Mouse (Mus musculus): ENCODE measurements around the gene Frrs1l. TPM values are rescaled to one million over a fixed set of nuclear protein-coding genes. Genes with fewer than 3 reads are reported as not detected.
A peak's percentile ranks its signal among the peaks of the same experiment; 100 is the strongest.

Frrs1l gene
- polyA plus RNA-seq (2014; fragmentation: Nextera tagmentation; extraction: Ambion mirVana), result 0.09 and 0.33 TPM in 2 replicates

GRCm38 (mm10) chr4:56990215-56990584, at the start of gene Frrs1l:
TSS of gene Frrs1l (minus strand) at chr4:56990391.
- Histone ChIP-seq H3K4me1 (replicated peaks; ENCODE audit: control insufficient read depth, insufficient read depth, low read length) (peaks cover 3% of the 10 kb centered on the region; the same call in 1 of the 2 replicates), H3K4me3 (ENCODE audit: low read depth, low read length) (peak within 1 kb of the TSS; percentile 55), H3K27me3 (replicated peaks; ENCODE audit: control insufficient read depth, insufficient read depth, low read length) (peaks cover 45% of the 10 kb centered on the region), H3K9ac (ENCODE audit: low read depth, low read length) (no peak within 1 kb of the TSS), H3K4me2 (peak within 1 kb of the TSS; percentile 85), H3K9me3 (ENCODE audit: control insufficient read depth, low read length) (no peaks in the 10 kb centered on the region), H3K36me3 (ENCODE audit: control insufficient read depth, insufficient read depth, low read length) (no peaks in the 10 kb centered on the region), H3K27ac (ENCODE audit: low read depth, low read length) (no peak within 1 kb of the TSS)
- 1% methylated on average over 43 of the region's 44 CpGs for WGBS
- no peak for ATAC-seq (replicated peaks; ENCODE audit: low FRiP score)
- no peak for DNase-seq (ENCODE audit: low spot score)

DNA sequence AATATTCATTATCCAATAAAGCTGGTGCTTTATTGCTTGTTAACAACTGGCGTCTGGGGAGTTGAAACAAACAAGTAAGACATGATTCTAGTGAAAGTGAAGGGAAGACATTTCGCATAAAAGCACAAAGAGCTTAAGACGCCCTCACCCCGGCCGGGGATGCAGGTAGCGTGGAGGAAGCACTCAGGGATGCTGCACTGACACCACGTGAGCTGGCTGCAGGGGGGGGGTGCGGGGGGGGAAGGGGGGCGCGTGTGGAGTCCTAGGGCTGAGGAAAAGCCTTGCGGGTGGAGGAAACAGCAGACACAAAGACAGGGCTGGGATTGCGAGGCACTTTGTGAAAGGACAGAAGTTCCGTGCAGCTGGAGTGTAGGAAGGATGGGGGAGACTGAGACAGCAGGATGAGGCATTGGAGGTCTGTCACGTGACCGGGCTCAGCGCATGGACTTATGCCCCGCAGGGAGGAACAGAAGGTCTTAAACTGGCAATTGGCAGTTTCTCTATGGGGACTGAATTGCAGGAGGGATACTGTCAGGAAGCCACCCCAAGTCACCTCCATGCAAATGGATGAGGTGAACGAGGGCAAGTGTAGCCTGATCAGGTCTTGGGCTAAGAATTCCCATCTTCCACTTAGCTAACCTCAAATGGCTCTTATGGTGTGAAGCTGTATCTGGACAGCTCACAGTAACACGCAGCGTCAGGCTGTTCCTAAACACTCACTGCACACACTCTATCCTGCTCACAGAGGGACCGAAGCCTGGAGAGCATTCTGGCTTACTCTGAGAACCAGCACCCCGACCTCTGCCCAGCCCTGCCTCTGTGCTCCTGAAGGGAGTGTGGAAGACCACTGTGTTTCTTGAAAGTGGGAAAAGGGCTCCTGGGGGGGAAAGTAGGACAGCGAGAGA, 49.2 kb upstream of the Frrs1l start:
- no peaks in the 10 kb centered on the region for H3K9me3 ChIP-seq (ENCODE audit: control insufficient read depth, low read length)
- peak overlapping the region; percentile 36 for H3K4me2 ChIP-seq
- H3K4me3 ChIP-seq (ENCODE audit: low read depth, low read length), result no peak overlapping the region
- H3K36me3 ChIP-seq (ENCODE audit: control insufficient read depth, insufficient read depth, low read length), result no peaks in the 10 kb centered on the region
- DNase-seq (ENCODE audit: low spot score) (peak; percentile 43), ATAC-seq (replicated peaks; ENCODE audit: low FRiP score) (no peak; the same call in 1 of the 2 replicates)
- 20% methylated on average over 21 of the region's 23 CpGs for WGBS
- no peaks in the 10 kb centered on the region; the same call in 1 of the 2 replicates for H3K27me3 ChIP-seq (replicated peaks; ENCODE audit: control insufficient read depth, insufficient read depth, low read length)
- H3K27ac ChIP-seq (ENCODE audit: low read depth, low read length), result no peak overlapping the region
- no peaks in the 10 kb centered on the region for H3K4me1 ChIP-seq (replicated peaks; ENCODE audit: control insufficient read depth, insufficient read depth, low read length)
- no peak overlapping the region for H3K9ac ChIP-seq (ENCODE audit: low read depth, low read length)

DNA sequence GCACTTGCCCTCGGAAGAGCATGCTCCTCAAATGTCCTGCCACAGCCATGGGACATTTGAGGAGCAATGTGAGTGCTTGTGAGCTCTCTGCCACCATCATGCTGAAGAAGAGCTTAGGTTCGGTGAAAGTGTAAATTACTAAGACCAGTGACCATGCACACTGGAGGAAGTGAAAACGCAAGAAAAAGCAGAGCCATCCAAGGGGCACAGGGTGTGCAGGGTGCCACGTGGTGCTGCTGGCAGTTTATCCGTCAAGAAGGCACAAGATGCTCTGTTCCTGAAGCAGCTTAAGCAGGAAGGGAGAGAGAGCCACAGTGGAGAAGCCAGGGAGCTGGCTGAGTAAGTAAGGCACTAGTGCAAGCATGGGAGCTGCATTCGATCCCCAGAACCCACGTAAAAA, 47.4 kb upstream of the Frrs1l start:
- ATAC-seq (replicated peaks; ENCODE audit: low FRiP score) (no peak), DNase-seq (ENCODE audit: low spot score) (no peak)
- Histone ChIP-seq H3K27me3 (replicated peaks; ENCODE audit: control insufficient read depth, insufficient read depth, low read length) (no peaks in the 10 kb centered on the region; the same call in 1 of the 2 replicates), H3K4me2 (no peak overlapping the region), H3K27ac (ENCODE audit: low read depth, low read length) (no peak overlapping the region), H3K36me3 (ENCODE audit: control insufficient read depth, insufficient read depth, low read length) (no peaks in the 10 kb centered on the region), H3K9ac (ENCODE audit: low read depth, low read length) (no peak overlapping the region), H3K4me1 (replicated peaks; ENCODE audit: control insufficient read depth, insufficient read depth, low read length) (no peaks in the 10 kb centered on the region), H3K9me3 (ENCODE audit: control insufficient read depth, low read length) (no peaks in the 10 kb centered on the region), H3K4me3 (ENCODE audit: low read depth, low read length) (no peak overlapping the region)
- 71% methylated on average over 7 of the region's 7 CpGs for WGBS

GRCm38 (mm10) chr4:57034169-57034568, 44.0 kb upstream of the Frrs1l start:
- no peak overlapping the region for H3K4me2 ChIP-seq
- 71% methylated on average over 5 of the region's 5 CpGs for WGBS
- H3K36me3 ChIP-seq (ENCODE audit: control insufficient read depth, insufficient read depth, low read length), result no peaks in the 10 kb centered on the region
- DNase-seq (ENCODE audit: low spot score) (no peak), ATAC-seq (replicated peaks; ENCODE audit: low FRiP score) (no peak)
- H3K9ac ChIP-seq (ENCODE audit: low read depth, low read length), result no peak overlapping the region
- H3K9me3 ChIP-seq (ENCODE audit: control insufficient read depth, low read length), result no peaks in the 10 kb centered on the region
- H3K27ac ChIP-seq (ENCODE audit: low read depth, low read length), result no peak overlapping the region
- H3K4me3 ChIP-seq (ENCODE audit: low read depth, low read length), result no peak overlapping the region
- H3K4me1 ChIP-seq (replicated peaks; ENCODE audit: control insufficient read depth, insufficient read depth, low read length), result no peaks in the 10 kb centered on the region
- H3K27me3 ChIP-seq (replicated peaks; ENCODE audit: control insufficient read depth, insufficient read depth, low read length), result no peaks in the 10 kb centered on the region; the same call in 1 of the 2 replicates

DNA sequence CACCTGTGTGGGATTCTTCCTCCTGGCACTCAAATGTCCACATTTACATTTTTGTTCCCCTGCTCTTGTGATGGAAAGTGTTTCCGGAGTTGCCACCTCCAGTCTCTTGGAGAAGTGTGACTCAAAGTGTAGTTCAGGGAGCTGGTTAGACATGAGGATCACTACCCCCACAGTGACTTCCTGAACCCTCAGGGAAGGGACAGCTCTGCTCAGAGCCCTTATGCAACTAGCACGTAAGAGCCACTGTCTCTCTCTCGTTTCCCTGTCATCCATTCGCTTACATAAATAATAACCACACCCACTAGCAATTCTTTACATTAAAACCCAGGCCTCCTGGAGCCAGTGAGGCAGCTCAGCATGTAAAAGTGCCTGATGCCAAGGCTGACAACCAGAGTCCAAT, 41.2 kb upstream of the Frrs1l start:
- ATAC-seq (replicated peaks; ENCODE audit: low FRiP score) (no peak), DNase-seq (ENCODE audit: low spot score) (no peak)
- no peak overlapping the region for H3K27ac ChIP-seq (ENCODE audit: low read depth, low read length)
- H3K4me2 ChIP-seq, result no peak overlapping the region
- no peak overlapping the region for H3K4me3 ChIP-seq (ENCODE audit: low read depth, low read length)
- no peaks in the 10 kb centered on the region for H3K36me3 ChIP-seq (ENCODE audit: control insufficient read depth, insufficient read depth, low read length)
- WGBS, result 65% methylated on average over 4 of the region's 4 CpGs
- H3K4me1 ChIP-seq (replicated peaks; ENCODE audit: control insufficient read depth, insufficient read depth, low read length), result no peaks in the 10 kb centered on the region
- H3K9me3 ChIP-seq (ENCODE audit: control insufficient read depth, low read length), result no peaks in the 10 kb centered on the region
- no peak overlapping the region for H3K9ac ChIP-seq (ENCODE audit: low read depth, low read length)
- H3K27me3 ChIP-seq (replicated peaks; ENCODE audit: control insufficient read depth, insufficient read depth, low read length), result no peaks in the 10 kb centered on the region

GRCm38 (mm10) chr4:57027954-57028353, 37.8 kb upstream of the Frrs1l start:
- DNase-seq (ENCODE audit: low spot score), result no peak
- H3K9ac ChIP-seq (ENCODE audit: low read depth, low read length), result no peak overlapping the region
- no peak overlapping the region for H3K27ac ChIP-seq (ENCODE audit: low read depth, low read length)
- no peak overlapping the region for H3K4me2 ChIP-seq
- WGBS, result 47% methylated on average over 10 of the region's 10 CpGs
- no peaks in the 10 kb centered on the region for H3K4me1 ChIP-seq (replicated peaks; ENCODE audit: control insufficient read depth, insufficient read depth, low read length)
- no peaks in the 10 kb centered on the region for H3K36me3 ChIP-seq (ENCODE audit: control insufficient read depth, insufficient read depth, low read length)
- ATAC-seq (replicated peaks; ENCODE audit: low FRiP score), result no peak
- H3K9me3 ChIP-seq (ENCODE audit: control insufficient read depth, low read length), result no peaks in the 10 kb centered on the region
- H3K27me3 ChIP-seq (replicated peaks; ENCODE audit: control insufficient read depth, insufficient read depth, low read length), result no peaks in the 10 kb centered on the region
- no peak overlapping the region for H3K4me3 ChIP-seq (ENCODE audit: low read depth, low read length)

GRCm38 (mm10) chr4:57023527-57023926, 33.3 kb upstream of the Frrs1l start:
- no peaks in the 10 kb centered on the region for H3K4me1 ChIP-seq (replicated peaks; ENCODE audit: control insufficient read depth, insufficient read depth, low read length)
- DNase-seq (ENCODE audit: low spot score) (no peak), ATAC-seq (replicated peaks; ENCODE audit: low FRiP score) (no peak)
- H3K4me2 ChIP-seq, result no peak overlapping the region
- WGBS, result 69% methylated on average over 3 of the region's 3 CpGs
- H3K36me3 ChIP-seq (ENCODE audit: control insufficient read depth, insufficient read depth, low read length), result no peaks in the 10 kb centered on the region
- H3K9ac ChIP-seq (ENCODE audit: low read depth, low read length), result no peak overlapping the region
- no peaks in the 10 kb centered on the region for H3K27me3 ChIP-seq (replicated peaks; ENCODE audit: control insufficient read depth, insufficient read depth, low read length)
- H3K4me3 ChIP-seq (ENCODE audit: low read depth, low read length), result no peak overlapping the region
- no peak overlapping the region for H3K27ac ChIP-seq (ENCODE audit: low read depth, low read length)
- no peaks in the 10 kb centered on the region for H3K9me3 ChIP-seq (ENCODE audit: control insufficient read depth, low read length)

DNA sequence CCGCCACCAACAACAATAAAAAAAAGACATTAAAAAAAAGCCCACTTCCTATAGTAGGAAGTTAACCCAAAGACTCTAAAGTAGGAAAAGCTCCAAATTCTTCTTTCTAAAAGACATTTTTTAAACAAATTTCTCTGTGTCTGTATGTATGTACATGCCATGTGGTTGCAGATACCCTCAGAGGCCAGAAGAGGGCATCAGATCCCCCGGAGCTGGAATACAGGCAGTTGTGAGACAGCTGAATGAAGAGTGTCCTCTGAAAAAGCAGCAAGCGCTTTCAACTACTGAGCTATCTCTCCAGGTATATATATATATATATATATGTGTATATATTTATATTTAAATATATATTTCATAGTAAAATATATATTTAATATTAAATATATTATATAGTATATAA, 31.1 kb upstream of the Frrs1l start:
- no peaks in the 10 kb centered on the region for H3K9me3 ChIP-seq (ENCODE audit: control insufficient read depth, low read length)
- no peak overlapping the region for H3K4me3 ChIP-seq (ENCODE audit: low read depth, low read length)
- 82% methylated on average over 3 of the region's 3 CpGs for WGBS
- ATAC-seq (replicated peaks; ENCODE audit: low FRiP score), result no peak
- no peak overlapping the region for H3K4me2 ChIP-seq
- H3K36me3 ChIP-seq (ENCODE audit: control insufficient read depth, insufficient read depth, low read length), result no peaks in the 10 kb centered on the region
- no peak for DNase-seq (ENCODE audit: low spot score)
- no peak overlapping the region for H3K9ac ChIP-seq (ENCODE audit: low read depth, low read length)
- no peaks in the 10 kb centered on the region for H3K4me1 ChIP-seq (replicated peaks; ENCODE audit: control insufficient read depth, insufficient read depth, low read length)
- H3K27ac ChIP-seq (ENCODE audit: low read depth, low read length), result no peak overlapping the region
- peaks cover 5% of the 10 kb centered on the region; the same call in 1 of the 2 replicates for H3K27me3 ChIP-seq (replicated peaks; ENCODE audit: control insufficient read depth, insufficient read depth, low read length)

DNA sequence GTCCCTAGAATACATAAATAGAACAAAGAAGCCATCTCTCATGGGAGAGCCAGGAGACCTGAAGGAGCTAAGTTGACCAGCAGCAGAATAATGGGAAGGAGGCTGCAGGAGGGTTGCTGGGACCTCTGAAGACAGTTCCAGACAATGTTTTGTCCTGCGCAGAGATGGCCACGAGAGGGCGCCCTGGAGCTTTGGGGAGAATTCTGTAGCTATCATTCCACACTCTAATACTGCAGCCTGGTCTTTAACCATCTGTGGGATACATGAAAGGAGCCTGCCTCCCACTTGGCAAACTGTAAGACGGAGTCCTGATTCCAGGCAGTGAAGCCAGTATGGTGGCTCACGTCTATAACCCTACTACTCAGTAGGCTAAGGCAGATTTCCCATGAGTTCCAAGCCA, 27.0 kb upstream of the Frrs1l start:
- Histone ChIP-seq H3K36me3 (ENCODE audit: control insufficient read depth, insufficient read depth, low read length) (no peaks in the 10 kb centered on the region), H3K9ac (ENCODE audit: low read depth, low read length) (no peak overlapping the region), H3K4me2 (no peak overlapping the region), H3K4me1 (replicated peaks; ENCODE audit: control insufficient read depth, insufficient read depth, low read length) (no peaks in the 10 kb centered on the region), H3K27ac (ENCODE audit: low read depth, low read length) (no peak overlapping the region), H3K9me3 (ENCODE audit: control insufficient read depth, low read length) (no peaks in the 10 kb centered on the region), H3K27me3 (replicated peaks; ENCODE audit: control insufficient read depth, insufficient read depth, low read length) (peaks cover 5% of the 10 kb centered on the region; the same call in 1 of the 2 replicates), H3K4me3 (ENCODE audit: low read depth, low read length) (no peak overlapping the region)
- WGBS, result 21% methylated on average over 5 of the region's 5 CpGs
- ATAC-seq (replicated peaks; ENCODE audit: low FRiP score), result no peak
- DNase-seq (ENCODE audit: low spot score), result peak; percentile 68

All from liver, embryonic 11.5 days (tissue).